ENCODE assay signal across 10 mouse cellular contexts in genomic region chr13:70037985-70038667, GRCm38 (mm10).
A peak's percentile ranks its signal among the peaks of the same experiment; 100 is the strongest.
DNase-seq lines count a peak whose midpoint lies in the region; ATAC-seq and TF ChIP-seq lines count a peak whose summit lies in the region.
"Had no signal": no experiment of that assay in that cellular context is flagged by ENCODE, and none has a peak within 500 bp of the region (broad histone marks: within the 10 kb centered on the region; RNA-seq: fewer than 3 reads in every experiment).

No protein-coding gene starts in this region.

- H3K27me3 ChIP-seq in kidney, postnatal 0 days (ENCODE audit: insufficient read depth, low read length): no peaks in the 10 kb centered on the region
- H3K27me3 ChIP-seq in stomach, embryonic 14.5 days (ENCODE audit: control insufficient read depth, insufficient read depth, low read length): no peaks in the 10 kb centered on the region
- H3K27me3 ChIP-seq in stomach, postnatal 0 days (ENCODE audit: control insufficient read depth, insufficient read depth, low read length): no peaks in the 10 kb centered on the region
- no peaks in the 10 kb centered on the region for H3K27me3 ChIP-seq in hindbrain, postnatal 0 days (ENCODE audit: insufficient read depth, low read length)
- H3K27me3 ChIP-seq in forebrain, embryonic 16.5 days (replicated peaks; ENCODE audit: control insufficient read depth, insufficient read depth, low read length): no peaks in the 10 kb centered on the region
- no peaks in the 10 kb centered on the region for H3K27me3 ChIP-seq in forebrain, embryonic 12.5 days

- no peak for TF ChIP-seq CTCF in kidney, postnatal 0 days (IDR thresholded peaks at IDR 0.05; ENCODE audit: low read depth)
- no peak for TF ChIP-seq CTCF in stomach, postnatal 0 days (IDR thresholded peaks at IDR 0.05; ENCODE audit: low read depth)
- no peak for TF ChIP-seq CTCF in hindbrain, postnatal 0 days (IDR thresholded peaks at IDR 0.05; ENCODE audit: low read depth)

- H3K36me3 ChIP-seq in kidney, postnatal 0 days (ENCODE audit: insufficient read depth, low read length): no peaks in the 10 kb centered on the region
- H3K36me3 ChIP-seq in stomach, embryonic 14.5 days (ENCODE audit: control insufficient read depth, insufficient read depth, low read length): no peaks in the 10 kb centered on the region
- H3K36me3 ChIP-seq in stomach, postnatal 0 days (ENCODE audit: control insufficient read depth, insufficient read depth, low read length): no peaks in the 10 kb centered on the region
- H3K36me3 ChIP-seq in hindbrain, postnatal 0 days (ENCODE audit: insufficient read depth, low read length): no peaks in the 10 kb centered on the region
- no peaks in the 10 kb centered on the region for H3K36me3 ChIP-seq in forebrain, embryonic 16.5 days (ENCODE audit: control insufficient read depth, insufficient read depth)
- H3K36me3 ChIP-seq in forebrain, embryonic 12.5 days (replicated peaks): no peaks in the 10 kb centered on the region

- ATAC-seq in kidney, postnatal 0 days (replicated peaks; ENCODE audit: low FRiP score, low read depth): no peak; the same call in 1 of the 2 replicates
- peak; percentile 49; the same call in 1 of the 2 replicates for ATAC-seq in stomach, embryonic 14.5 days (ENCODE audit: insufficient number of reproducible peaks, insufficient read depth, low FRiP score, low read depth)
- no peak for ATAC-seq in stomach, postnatal 0 days (ENCODE audit: low FRiP score, low TSS enrichment)
- peak; percentile 53; the same call in 1 of the 2 replicates for ATAC-seq in hindbrain, postnatal 0 days
- ATAC-seq in forebrain, embryonic 16.5 days: no peak
- ATAC-seq in forebrain, embryonic 12.5 days (ENCODE audit: low FRiP score): no peak

- WGBS in kidney, postnatal 0 days: 16% methylated on average over 11 of the region's 11 CpGs
- WGBS in stomach, embryonic 14.5 days: 32% methylated on average over 11 of the region's 11 CpGs
- WGBS in stomach, postnatal 0 days: 31% methylated on average over 11 of the region's 11 CpGs
- WGBS in hindbrain, postnatal 0 days: 33% methylated on average over 11 of the region's 11 CpGs
- WGBS in forebrain, embryonic 16.5 days: 76% methylated on average over 11 of the region's 11 CpGs
- WGBS in forebrain, embryonic 12.5 days: 80% methylated on average over 11 of the region's 11 CpGs

- TF ChIP-seq EP300 in stomach, postnatal 0 days (optimal IDR thresholded peaks at IDR 0.05): no peak

- H3K27ac ChIP-seq in kidney, postnatal 0 days: no peak overlapping the region
- H3K27ac ChIP-seq in stomach, embryonic 14.5 days (ENCODE audit: low read length): no peak overlapping the region
- H3K27ac ChIP-seq in stomach, postnatal 0 days (replicated peaks): no peak overlapping the region
- no peak overlapping the region for H3K27ac ChIP-seq in hindbrain, postnatal 0 days
- H3K27ac ChIP-seq in forebrain, embryonic 16.5 days (ENCODE audit: low read length): no peak overlapping the region
- H3K27ac ChIP-seq in forebrain, embryonic 12.5 days: no peak overlapping the region

- H3K9me3 ChIP-seq in kidney, postnatal 0 days (replicated peaks; ENCODE audit: low read length): no peaks in the 10 kb centered on the region
- H3K9me3 ChIP-seq in stomach, embryonic 14.5 days (ENCODE audit: control insufficient read depth, low read depth, low read length): no peaks in the 10 kb centered on the region
- no peaks in the 10 kb centered on the region for H3K9me3 ChIP-seq in stomach, postnatal 0 days (ENCODE audit: control insufficient read depth, low read length)
- no peaks in the 10 kb centered on the region for H3K9me3 ChIP-seq in hindbrain, postnatal 0 days (ENCODE audit: low read length)
- H3K9me3 ChIP-seq in forebrain, embryonic 16.5 days (ENCODE audit: control insufficient read depth, low read length): no peaks in the 10 kb centered on the region
- H3K9me3 ChIP-seq in forebrain, embryonic 12.5 days: no peaks in the 10 kb centered on the region

- no peak overlapping the region for H3K4me3 ChIP-seq in kidney, postnatal 0 days (replicated peaks; ENCODE audit: low read depth, low read length)
- H3K4me3 ChIP-seq in stomach, embryonic 14.5 days (ENCODE audit: low read depth, low read length): no peak overlapping the region
- H3K4me3 ChIP-seq in stomach, postnatal 0 days (ENCODE audit: low read depth, low read length): no peak overlapping the region
- H3K4me3 ChIP-seq in hindbrain, postnatal 0 days (ENCODE audit: low read length): no peak overlapping the region
- H3K4me3 ChIP-seq in forebrain, embryonic 16.5 days (replicated peaks; ENCODE audit: low read length): no peak overlapping the region
- H3K4me3 ChIP-seq in forebrain, embryonic 12.5 days (replicated peaks): no peak overlapping the region

- no peak overlapping the region for H3K9ac ChIP-seq in kidney, postnatal 0 days (ENCODE audit: low read depth, low read length)
- H3K9ac ChIP-seq in stomach, embryonic 14.5 days (replicated peaks; ENCODE audit: low read depth, low read length): no peak overlapping the region
- no peak overlapping the region for H3K9ac ChIP-seq in stomach, postnatal 0 days (ENCODE audit: low read length)
- H3K9ac ChIP-seq in hindbrain, postnatal 0 days (replicated peaks; ENCODE audit: low read length): no peak overlapping the region
- H3K9ac ChIP-seq in forebrain, embryonic 16.5 days (replicated peaks; ENCODE audit: low read depth, low read length): no peak overlapping the region
- H3K9ac ChIP-seq in forebrain, embryonic 12.5 days: no peak overlapping the region
- H3K9ac ChIP-seq: lung, embryonic 14.5 days had no signal

- 0 out of 2 replicates have a peak overlapping the region, but pooled peaks have one; percentile 3 for H3K4me2 ChIP-seq in kidney, postnatal 0 days (ENCODE audit: low read length)
- H3K4me2 ChIP-seq in stomach, embryonic 14.5 days (replicated peaks; ENCODE audit: low read depth, low read length): no peak overlapping the region
- H3K4me2 ChIP-seq in stomach, postnatal 0 days (replicated peaks; ENCODE audit: low read depth): no peak overlapping the region
- no peak overlapping the region for H3K4me2 ChIP-seq in hindbrain, postnatal 0 days (ENCODE audit: low read depth, low read length)
- no peak overlapping the region for H3K4me2 ChIP-seq in forebrain, embryonic 16.5 days (ENCODE audit: low read length)
- H3K4me2 ChIP-seq in forebrain, embryonic 12.5 days: no peak overlapping the region
- H3K4me2 ChIP-seq: lung, embryonic 14.5 days had no signal

- H3K4me1 ChIP-seq in kidney, postnatal 0 days (replicated peaks; ENCODE audit: insufficient read depth, low read length): peaks cover 8% of the 10 kb centered on the region; the same call in 1 of the 2 replicates
- H3K4me1 ChIP-seq in stomach, embryonic 14.5 days (ENCODE audit: control insufficient read depth, insufficient read depth, low read length): no peaks in the 10 kb centered on the region
- H3K4me1 ChIP-seq in stomach, postnatal 0 days (replicated peaks; ENCODE audit: control insufficient read depth, insufficient read depth): no peaks in the 10 kb centered on the region
- H3K4me1 ChIP-seq in hindbrain, postnatal 0 days (ENCODE audit: insufficient read depth, low read length): peaks cover 6% of the 10 kb centered on the region; the same call in 1 of the 2 replicates
- 0 out of 2 replicates have a peak, but pooled peaks cover 4% of the 10 kb centered on the region for H3K4me1 ChIP-seq in forebrain, embryonic 16.5 days (replicated peaks; ENCODE audit: control insufficient read depth, insufficient read depth, low read length)
- peaks cover 5% of the 10 kb centered on the region; the same call in 1 of the 2 replicates for H3K4me1 ChIP-seq in forebrain, embryonic 12.5 days

- DNase-seq in kidney, postnatal 0 days (ENCODE audit: low spot score): peak; percentile 71
- no peak for DNase-seq in kidney, adult 18-20 months
- no peak for DNase-seq in stomach, postnatal 0 days (ENCODE audit: low spot score)
- peak; percentile 70 for DNase-seq in hindbrain, postnatal 0 days (ENCODE audit: low spot score)
- no peak for DNase-seq in spleen, postnatal 36 days (ENCODE audit: low spot score in 2 of 2)
- DNase-seq: cerebellum, adult 8-10 months; lung, embryonic 14.5 days had no signal

Comparison
In these comparisons a context has a peak if more than half of its experiments do, and no peak if none do; other contexts are left out.
1. ATAC-seq: peak in stomach, embryonic 14.5 days (single experiment) and hindbrain, postnatal 0 days (single experiment); none in kidney, postnatal 0 days (single experiment), stomach, postnatal 0 days (single experiment), forebrain, embryonic 16.5 days (single experiment) and forebrain, embryonic 12.5 days (single experiment).
2. DNase-seq: peak in kidney, postnatal 0 days (single experiment) and hindbrain, postnatal 0 days (single experiment); none in kidney, adult 18-20 months (single experiment), stomach, postnatal 0 days (single experiment) and spleen, postnatal 36 days (0 of 2).